ENCODE assay signal across 8 mouse cellular contexts in genomic region chr3:51700731-51701280, GRCm38 (mm10). TPM values are rescaled to one million over a fixed set of nuclear protein-coding genes. Genes with fewer than 3 reads are reported as not detected.
DNase-seq lines count a peak whose midpoint lies in the region; ATAC-seq and TF ChIP-seq lines count a peak whose summit lies in the region.

No protein-coding gene starts in this region.

- H3K4me3 ChIP-seq in heart, postnatal 0 days (ENCODE audit: low read depth, low read length) = peak overlapping the region; percentile 42
- peak overlapping the region; percentile 24 for H3K4me3 ChIP-seq in midbrain, embryonic 12.5 days

- H3K27me3 ChIP-seq in heart, postnatal 0 days (ENCODE audit: control insufficient read depth, insufficient read depth, low read length) = no peaks in the 10 kb centered on the region
- H3K27me3 ChIP-seq in midbrain, embryonic 12.5 days = no peaks in the 10 kb centered on the region

- no peak for TF ChIP-seq CTCF in heart, postnatal 0 days (IDR thresholded peaks at IDR 0.05; ENCODE audit: low read depth)

- DNase-seq in kidney, adult 18-20 months = peak; percentile 16
- no peak for DNase-seq in kidney, adult 11 months
- DNase-seq in brain, embryonic 18.5 days (ENCODE audit: low read depth, low spot score) = peak; percentile 28
- no peak for DNase-seq in heart, postnatal 0 days (ENCODE audit: low spot score)
- peak; percentile 44 to 60 for DNase-seq in left cerebral cortex, postnatal 25 days (ENCODE audit: low spot score in 2 of 2)
- no peak for DNase-seq in embryo, embryonic 11 days
- DNase-seq in embryo, embryonic 9.5 days (ENCODE audit: extremely low spot score) = no peak

- H3K9me3 ChIP-seq in heart, postnatal 0 days (replicated peaks; ENCODE audit: control insufficient read depth, low read length) = no peaks in the 10 kb centered on the region
- H3K9me3 ChIP-seq in midbrain, embryonic 12.5 days = no peaks in the 10 kb centered on the region

- no peak for TF ChIP-seq EP300 in heart, postnatal 0 days (IDR thresholded peaks at IDR 0.05; ENCODE audit: low read depth)

- H3K9ac ChIP-seq in heart, postnatal 0 days (replicated peaks; ENCODE audit: low read depth, low read length) = peak overlapping the region; percentile 14; the same call in 1 of the 2 replicates
- H3K9ac ChIP-seq in midbrain, embryonic 12.5 days (replicated peaks) = peak overlapping the region; percentile 52

- peak overlapping the region; percentile 74 for H3K27ac ChIP-seq in heart, postnatal 0 days (ENCODE audit: low read depth)
- H3K27ac ChIP-seq in midbrain, embryonic 12.5 days (replicated peaks) = peak overlapping the region; percentile 97

- no peak; the same call in 1 of the 2 replicates for ATAC-seq in heart, postnatal 0 days (ENCODE audit: insufficient read depth, low read depth)
- ATAC-seq in midbrain, embryonic 12.5 days (ENCODE audit: low FRiP score, low read depth) = no peak

- 14% methylated on average over 15 of the region's 15 CpGs for WGBS in heart, postnatal 0 days
- WGBS in midbrain, embryonic 12.5 days = 29% methylated on average over 15 of the region's 15 CpGs

- H3K4me2 ChIP-seq in heart, postnatal 0 days (ENCODE audit: low read depth, low read length) = peak overlapping the region; percentile 65
- peak overlapping the region; percentile 56 for H3K4me2 ChIP-seq in midbrain, embryonic 12.5 days (replicated peaks)

- H3K4me1 ChIP-seq in heart, postnatal 0 days (ENCODE audit: control insufficient read depth, insufficient read depth) = peaks cover 12% of the 10 kb centered on the region
- peaks cover 37% of the 10 kb centered on the region for H3K4me1 ChIP-seq in midbrain, embryonic 12.5 days

- intact Hi-C loops in left cerebral cortex, postnatal 25 days (cut with DNase I) = loop anchor here (2.0 to 5.0 kb wide), 6 partner anchors 186 to 542 kb away; no protein-coding TSS in a partner anchor

- H3K36me3 ChIP-seq in heart, postnatal 0 days (replicated peaks; ENCODE audit: control insufficient read depth, insufficient read depth, low read length) = no peaks in the 10 kb centered on the region
- H3K36me3 ChIP-seq in midbrain, embryonic 12.5 days = peaks cover 8% of the 10 kb centered on the region; the same call in 1 of the 2 replicates

RNA-seq across cellular contexts. Expression of gene Mgst2, which starts 40.6 kb away (rescaled TPM):
- 3.2 and 16.5 TPM in 2 replicates for total RNA-seq in heart, postnatal 0 days (2014; rRNA removed; ENCODE audit: low replicate concordance)
- polyA plus RNA-seq in heart, postnatal 0 days (2015; fragmentation: Nextera tagmentation; extraction: Ambion mirVana) = 8.7 and 9.4 TPM in 2 replicates
- not detected for total RNA-seq in left cerebral cortex, postnatal 25 days (2021)
- polyA plus RNA-seq in midbrain, embryonic 12.5 days (2016; fragmentation: Nextera tagmentation; extraction: Ambion mirVana) = 0.45 and 0.92 TPM in 2 replicates

Comparison
In these comparisons a context has a peak if more than half of its experiments do, and no peak if none do; other contexts are left out.
1. DNase-seq: peak in kidney, adult 18-20 months (single experiment), brain, embryonic 18.5 days (single experiment) and left cerebral cortex, postnatal 25 days (2 of 2); none in kidney, adult 11 months (single experiment), heart, postnatal 0 days (single experiment), embryo, embryonic 11 days (single experiment) and embryo, embryonic 9.5 days (single experiment).